Mouse (Mus musculus): Measurements from ENCODE around the gene Btbd3. TPM values are rescaled to one million over a fixed set of nuclear protein-coding genes. Genes with fewer than 3 reads are reported as not detected.

Gene Btbd3
- 29.7 and 34.7 TPM in 2 replicates for polyA plus RNA-seq (2012; rRNA removed)

GRCm38 (mm10) chr2:138256411-138256810 lies at the start of gene Btbd3:
TSS of gene Btbd3 (plus strand) at chr2:138256565.

All from central nervous system, embryonic 14 days (tissue).